Mouse (Mus musculus) intestine, postnatal 0 days (tissue): ENCODE measurements at regions not wholly inside any gene's neighbourhood (a gene's known extent, or its start where the extent isn't known, plus 50 kb on each side); places are given as distances from the start of the nearest gene placed in this dataset.

ENCODE experiments used
- ATAC-seq: fragments of 200-750 bp; cut with Nextera tagmentation; 2 replicates; pipeline ENCODE4 v1.8.0; 2017; ENCODE audit warnings: mild to moderate bottlenecking, moderate TSS enrichment, moderate library complexity
- H3K27ac ChIP-seq: fragments of 300-500 bp; sonication (generic); 2 replicates; pipeline ENCODE4 v1.5.1; 2014; ENCODE audit warnings: mild to moderate bottlenecking, low read depth, low read length, moderate library complexity
- H3K27me3 ChIP-seq: fragments of 300-500 bp; sonication (generic); replicated peaks from 2 replicates; pipeline ENCODE4 v1.6.1; 2014; ENCODE audit warnings: low read length, mixed read lengths; ENCODE audit not compliant: control insufficient read depth, insufficient read depth
- H3K36me3 ChIP-seq: fragments of 300-500 bp; sonication (generic); 2 replicates; pipeline ENCODE4 v1.6.1; 2014; ENCODE audit warnings: mild to moderate bottlenecking, moderate library complexity; ENCODE audit not compliant: control insufficient read depth, insufficient read depth
- H3K4me1 ChIP-seq: fragments of 300-500 bp; sonication (generic); replicated peaks from 2 replicates; pipeline ENCODE4 v1.6.1; 2014; ENCODE audit warnings: antibody characterized with exemption, low read length, mixed read lengths; ENCODE audit not compliant: control insufficient read depth, insufficient read depth
- H3K4me2 ChIP-seq: fragments of 300-500 bp; sonication (generic); replicated peaks from 2 replicates; pipeline ENCODE4 v1.6.1; 2014; ENCODE audit warnings: low read depth, mild to moderate bottlenecking, moderate library complexity
- H3K4me3 ChIP-seq: fragments of 300-500 bp; sonication (generic); 2 replicates; pipeline ENCODE4 v1.5.1; 2014; ENCODE audit warnings: low read depth, low read length
- H3K9ac ChIP-seq: fragments of 300-500 bp; sonication (generic); 2 replicates; pipeline ENCODE4 v1.6.1; 2014; ENCODE audit warnings: mild to moderate bottlenecking, low read depth, low read length
- H3K9me3 ChIP-seq: fragments of 300-500 bp; sonication (generic); 2 replicates; pipeline ENCODE4 v1.6.1; 2016; ENCODE audit warnings: mixed run types; ENCODE audit not compliant: control insufficient read depth
- CTCF ChIP-seq: sonication (generic); IDR thresholded peaks from 2 replicates; pipeline ENCODE4 v1.5.1; 2016; ENCODE audit warnings: low read depth, mild to moderate bottlenecking, control low read depth, antibody characterized with exemption, moderate library complexity
- WGBS: fragments of 180-500 bp; shearing (Covaris S2); extraction: QIAGEN DNeasy Blood & Tissue Kit; methylation state at CpG from one replicate; pipeline ENCODE4 v1.1.7; 2014; 5-methylcytosine and 5-hydroxymethylcytosine counted together

GRCm38 (mm10) chr10:28014306-28014825 lies 60.3 kb upstream of the Ptprk start:
- ATAC-seq, result no peak
- no peak overlapping the region for H3K27ac ChIP-seq
- H3K4me1 ChIP-seq, result no peaks in the 10 kb centered on the region
- no peak overlapping the region for H3K4me2 ChIP-seq
- WGBS, result 64% methylated on average over 2 of the region's 2 CpGs
- no peak overlapping the region for H3K9ac ChIP-seq
- H3K9me3 ChIP-seq, result no peaks in the 10 kb centered on the region
- TF ChIP-seq CTCF, result no peak
- H3K27me3 ChIP-seq, result no peaks in the 10 kb centered on the region
- no peak overlapping the region for H3K4me3 ChIP-seq
- no peaks in the 10 kb centered on the region for H3K36me3 ChIP-seq
